Mouse (Mus musculus) thymus, postnatal 0 days (tissue): Measurements from ENCODE around the gene Gm18596. TPM values are rescaled to one million over a fixed set of nuclear protein-coding genes. Genes with fewer than 3 reads are reported as not detected.
"Not testable (repeated sequence)": the region's sequence is repeated elsewhere in the genome, so short reads cannot be mapped to it uniquely, and the experiment has no call there.

Experiments used
- DNase-seq: peaks from one replicate; pipeline ENCODE4 v3.0.0-alpha.2; 2015; ENCODE audit warnings: low spot score
- polyA plus RNA-seq: library from polyadenylated mRNA; unstranded; fragments of >200 nt; fragmentation: Nextera tagmentation; extraction: Ambion mirVana; gene quantifications from 2 replicates; pipeline ENCODE4 v1.2.1, GENCODE M21; 2015

Gene Gm18596
- polyA plus RNA-seq, 1 experiment from 2014 or later, result not detected

- DNase-seq, result no peak
These were observed 28.7 kb downstream of the Gm18596 start for GRCm38 (mm10) chr10:77713734-77714133.

GRCm38 (mm10) chr10:77711157-77711556, 31.3 kb downstream of the Gm18596 start, which contains the start of gene Gm10024:
Gene Gm10024 (plus strand): TSS chr10:77711457.
- DNase-seq, result not testable (repeated sequence)

GRCm38 (mm10) chr10:77709831-77710230, 32.6 kb downstream of the Gm18596 start:
- DNase-seq, result no peak

GRCm38 (mm10) chr10:77706326-77706725, 36.1 kb downstream of the Gm18596 start, which contains the start of gene Gm10272:
Gene Gm10272 (plus strand): TSS chr10:77706626.
- DNase-seq, result no peak

GRCm38 (mm10) chr10:77697133-77697532, 45.3 kb downstream of the Gm18596 start, which contains the start of gene Gm9508:
Gene Gm9508 (minus strand): TSS chr10:77697233.
- no peak for DNase-seq

Other genes starting within 250 kb of the Gm18596 start
- gene Fam207a, start 226.9 kb downstream of the Gm18596 start, polyA plus RNA-seq, result 47.5 and 51.5 TPM in 2 replicates
- gene Itgb2, start 212.4 kb downstream of the Gm18596 start, polyA plus RNA-seq, result 121 and 126 TPM in 2 replicates
- gene Pttg1ip, start 160.9 kb downstream of the Gm18596 start, polyA plus RNA-seq, result 79.8 and 85.6 TPM in 2 replicates
- gene Sumo3, start 136.5 kb downstream of the Gm18596 start, polyA plus RNA-seq, result 251 and 259 TPM in 2 replicates
- 9.2 and 23.4 TPM in 2 replicates for gene Gm49325, start 136.4 kb downstream of the Gm18596 start, polyA plus RNA-seq
- 67.9 and 69.8 TPM in 2 replicates for gene Ube2g2, start 120.4 kb downstream of the Gm18596 start, polyA plus RNA-seq
- 0.77 and 0.84 TPM in 2 replicates for gene Tspear, start 56.1 kb downstream of the Gm18596 start, polyA plus RNA-seq
- gene Gm19402, start 51.9 kb downstream of the Gm18596 start, polyA plus RNA-seq, result not detected in 2 replicates
- gene Gm9508, start 45.4 kb downstream of the Gm18596 start, polyA plus RNA-seq, result not detected in 2 replicates
- not detected in 2 replicates for gene Gm10272, start 36.0 kb downstream of the Gm18596 start, polyA plus RNA-seq
- gene Gm10024, start 31.2 kb downstream of the Gm18596 start, polyA plus RNA-seq, result not detected in 2 replicates
- gene Gm10142, start 26.8 kb downstream of the Gm18596 start, polyA plus RNA-seq, result not detected in 2 replicates
- gene Krtap12-1, start 22.0 kb downstream of the Gm18596 start, polyA plus RNA-seq, result not detected in 2 replicates
- not detected in 2 replicates for gene Gm10100, start 16.2 kb downstream of the Gm18596 start, polyA plus RNA-seq
- gene Gm9736, start 8.7 kb upstream of the Gm18596 start, polyA plus RNA-seq, result not detected in 2 replicates
- not detected in 2 replicates for gene Gm3233, start 17.0 kb upstream of the Gm18596 start, polyA plus RNA-seq
- not detected in 2 replicates for gene Gm3238, start 28.7 kb upstream of the Gm18596 start, polyA plus RNA-seq
- not detected in 2 replicates for gene Gm7138, start 34.3 kb upstream of the Gm18596 start, polyA plus RNA-seq
- not detected in 2 replicates for gene Gm3250, start 39.9 kb upstream of the Gm18596 start, polyA plus RNA-seq
- not detected in 2 replicates for gene Gm7137, start 45.6 kb upstream of the Gm18596 start, polyA plus RNA-seq
- not detected in 2 replicates for gene Gm9639, start 52.4 kb upstream of the Gm18596 start, polyA plus RNA-seq
- not detected in 2 replicates for gene Gm19668, start 56.5 kb upstream of the Gm18596 start, polyA plus RNA-seq
- not detected in 2 replicates for gene Gm9507, start 69.2 kb upstream of the Gm18596 start, polyA plus RNA-seq
- not detected in 2 replicates for gene Gm2696, start 72.0 kb upstream of the Gm18596 start, polyA plus RNA-seq
- not detected in 2 replicates for gene Krtap10-4, start 84.5 kb upstream of the Gm18596 start, polyA plus RNA-seq
- gene Krtap10-10, start 93.3 kb upstream of the Gm18596 start, polyA plus RNA-seq, result not detected in 2 replicates
- not detected in 2 replicates for gene Gm36176, start 104.2 kb upstream of the Gm18596 start, polyA plus RNA-seq
- not detected in 2 replicates for gene Gm10318, start 110.2 kb upstream of the Gm18596 start, polyA plus RNA-seq
- not detected in 2 replicates for gene Gm3285, start 119.3 kb upstream of the Gm18596 start, polyA plus RNA-seq
- 1.2 TPM in 2 replicates for gene Lrrc3, start 159.9 kb upstream of the Gm18596 start, polyA plus RNA-seq
- 18.1 and 21.8 TPM in 2 replicates for gene Trpm2, start 227.9 kb upstream of the Gm18596 start, polyA plus RNA-seq
- gene 1810043G02Rik, start 235.9 kb upstream of the Gm18596 start, polyA plus RNA-seq, result 20.9 and 21.0 TPM in 2 replicates